Mouse (Mus musculus) embryonic facial prominence, embryonic 12.5 days (tissue): ENCODE results near the gene Arrdc2. TPM values are rescaled to one million over a fixed set of nuclear protein-coding genes. Genes with fewer than 3 reads are reported as not detected.
A peak's percentile ranks its signal among the peaks of the same experiment; 100 is the strongest.
"Not testable (repeated sequence)": the region's sequence is repeated elsewhere in the genome, so short reads cannot be mapped to it uniquely, and the experiment has no call there.

Source experiments
- ATAC-seq: fragments of 200-750 bp; cut with Nextera tagmentation; 2 replicates; pipeline ENCODE4 v1.8.0; 2017; ENCODE audit not compliant: insufficient number of reproducible peaks, insufficient read depth, low FRiP score, low TSS enrichment
- H3K27ac ChIP-seq: fragments of 300-500 bp; sonication (generic); 2 replicates; pipeline ENCODE4 v1.5.1; 2016; ENCODE audit warnings: mild to moderate bottlenecking
- H3K27me3 ChIP-seq: fragments of 300-500 bp; sonication (generic); 2 replicates; pipeline ENCODE4 v1.6.1; 2016; ENCODE audit warnings: mild to moderate bottlenecking, moderate library complexity
- H3K36me3 ChIP-seq: fragments of 300-500 bp; sonication (generic); 2 replicates; pipeline ENCODE4 v1.6.1; 2016; ENCODE audit warnings: mild to moderate bottlenecking
- H3K4me1 ChIP-seq: fragments of 300-500 bp; sonication (generic); 2 replicates; pipeline ENCODE4 v1.6.1; 2016
- H3K4me2 ChIP-seq: fragments of 300-500 bp; sonication (generic); replicated peaks from 2 replicates; pipeline ENCODE4 v1.6.1; 2016; ENCODE audit warnings: mild to moderate bottlenecking, moderate library complexity
- H3K4me3 ChIP-seq: fragments of 300-500 bp; sonication (generic); 2 replicates; pipeline ENCODE4 v1.5.1; 2016; ENCODE audit warnings: mild to moderate bottlenecking
- H3K9ac ChIP-seq: fragments of 300-500 bp; sonication (generic); 2 replicates; pipeline ENCODE4 v1.6.1; 2016; ENCODE audit warnings: mild to moderate bottlenecking, moderate library complexity
- H3K9me3 ChIP-seq: fragments of 300-500 bp; sonication (generic); 2 replicates; pipeline ENCODE4 v1.6.1; 2016; ENCODE audit warnings: mild to moderate bottlenecking, moderate library complexity
- WGBS: fragments of 180-500 bp; shearing (Covaris S2); methylation state at CpG from one replicate; pipeline ENCODE4 v1.1.7; 2016; 5-methylcytosine and 5-hydroxymethylcytosine counted together
- polyA plus RNA-seq: library from polyadenylated mRNA; unstranded; fragments of >200 nt; fragmentation: Nextera tagmentation; extraction: Ambion mirVana; gene quantifications from 2 replicates; pipeline ENCODE4 v1.2.1, GENCODE M21; 2016

Gene Arrdc2
- polyA plus RNA-seq, 1 experiment from 2014 or later, result 6.9 TPM

DNA sequence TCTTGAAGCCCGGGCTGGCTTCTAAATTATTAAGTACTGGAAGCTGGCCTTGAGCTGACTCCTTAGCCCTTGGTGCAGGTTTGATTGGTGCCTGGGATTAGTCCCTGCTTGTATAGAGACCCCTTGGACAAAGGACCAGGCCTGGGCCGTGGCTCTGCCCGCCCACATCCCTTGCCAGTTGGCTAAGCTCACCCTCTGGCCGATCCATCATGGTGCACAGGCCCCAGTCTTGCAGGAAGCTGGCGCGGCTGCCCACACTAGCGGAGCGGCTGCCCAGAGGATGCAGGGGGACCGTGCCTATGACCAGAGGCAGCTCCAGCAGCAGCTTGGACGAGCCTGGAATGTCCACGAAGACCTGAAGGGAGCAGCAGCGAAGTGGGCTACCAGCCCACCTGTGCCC is 2.9 kb downstream of the Arrdc2 start:
- Histone ChIP-seq H3K9ac (no peak overlapping the region), H3K36me3 (no peaks in the 10 kb centered on the region), H3K27me3 (no peaks in the 10 kb centered on the region; the same call in 1 of the 2 replicates), H3K4me1 (peaks cover 6% of the 10 kb centered on the region; the same call in 1 of the 2 replicates), H3K27ac (no peak overlapping the region), H3K9me3 (no peaks in the 10 kb centered on the region), H3K4me3 (no peak overlapping the region), H3K4me2 (no peak overlapping the region)
- no peak for ATAC-seq
- 87% methylated on average over 12 of the region's 12 CpGs for WGBS

DNA sequence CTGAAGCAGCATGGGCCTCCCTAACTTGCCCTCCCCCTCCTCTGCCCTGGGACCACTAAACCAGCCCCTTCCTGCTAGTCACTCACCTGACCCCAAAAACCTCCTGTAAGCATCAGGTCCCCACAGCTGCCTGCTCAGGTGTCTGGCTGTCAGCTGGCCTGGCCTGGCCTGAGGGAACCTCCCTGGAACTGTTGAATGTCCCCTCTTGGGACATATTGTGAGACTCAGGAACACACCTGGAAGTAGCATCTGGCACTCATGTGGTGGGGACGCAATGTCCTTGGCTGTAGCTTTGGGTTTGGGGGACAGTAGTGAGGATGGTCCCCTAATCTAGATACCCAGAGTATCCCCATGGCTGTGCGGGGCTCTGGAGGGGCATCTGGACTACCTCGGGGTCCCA is 5.4 kb downstream of the Arrdc2 start:
- Histone ChIP-seq H3K27ac (no peak overlapping the region), H3K27me3 (no peaks in the 10 kb centered on the region; the same call in 1 of the 2 replicates), H3K4me3 (no peak overlapping the region), H3K4me1 (peaks cover 6% of the 10 kb centered on the region; the same call in 1 of the 2 replicates), H3K36me3 (no peaks in the 10 kb centered on the region), H3K9ac (no peak overlapping the region), H3K9me3 (no peaks in the 10 kb centered on the region), H3K4me2 (no peak overlapping the region)
- WGBS, result 86% methylated on average over 3 of the region's 3 CpGs
- no peak for ATAC-seq

DNA sequence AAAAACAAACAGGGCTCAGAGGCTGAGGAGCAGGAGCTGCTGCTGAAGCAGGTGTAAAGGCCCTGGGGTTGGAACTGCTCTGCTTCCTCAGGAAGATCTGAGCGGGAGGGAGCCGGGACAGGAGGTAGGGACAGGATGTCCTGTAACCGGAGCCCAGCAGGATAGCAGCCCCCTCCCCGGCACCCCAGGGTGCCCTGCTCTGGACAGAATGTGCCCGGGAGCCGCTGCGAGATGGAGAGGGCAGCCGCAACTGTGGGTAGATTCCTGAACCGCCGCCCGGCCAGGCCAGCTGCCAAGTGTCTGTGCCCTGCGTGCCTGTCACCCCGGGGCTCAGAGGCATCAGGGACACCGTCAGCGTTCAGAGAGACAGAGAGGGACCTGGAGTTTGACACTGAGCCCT is 6.0 kb downstream of the Arrdc2 start:
- WGBS, result 46% methylated on average over 15 of the region's 15 CpGs
- peaks cover 4% of the 10 kb centered on the region; the same call in 1 of the 2 replicates for H3K4me1 ChIP-seq
- H3K4me3 ChIP-seq, result no peak overlapping the region
- no peak overlapping the region for H3K4me2 ChIP-seq
- H3K9ac ChIP-seq, result 0 out of 2 replicates have a peak overlapping the region, but pooled peaks have one; percentile 19
- H3K9me3 ChIP-seq, result no peaks in the 10 kb centered on the region
- no peak overlapping the region for H3K27ac ChIP-seq
- ATAC-seq, result no peak
- no peaks in the 10 kb centered on the region; the same call in 1 of the 2 replicates for H3K27me3 ChIP-seq
- no peaks in the 10 kb centered on the region for H3K36me3 ChIP-seq

DNA sequence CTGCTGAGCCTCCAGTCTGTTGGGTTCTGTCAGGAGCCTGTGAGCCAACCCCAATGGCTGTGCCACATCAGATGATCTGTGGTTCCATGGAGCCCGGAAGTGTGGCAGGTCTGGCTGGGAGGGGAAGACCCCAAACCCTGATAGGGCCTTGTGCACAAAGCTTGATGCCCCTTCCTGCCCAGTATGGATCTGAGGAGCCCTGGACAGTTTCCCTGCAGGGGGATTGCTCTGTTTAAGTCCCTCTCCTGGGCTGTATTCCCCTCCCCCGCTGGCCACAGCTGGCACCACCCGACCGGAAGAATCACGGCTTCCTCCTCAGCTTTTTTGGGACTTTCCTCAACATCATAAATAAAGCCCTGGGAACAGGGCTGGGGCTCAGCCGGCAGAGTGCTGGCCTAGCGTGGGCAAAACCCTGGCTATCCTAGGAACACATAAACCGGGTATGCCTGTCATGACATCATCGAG is 6.5 kb downstream of the Arrdc2 start:
- Histone ChIP-seq H3K4me2 (no peak overlapping the region), H3K9ac (0 out of 2 replicates have a peak overlapping the region, but pooled peaks have one; percentile 19), H3K27me3 (no peaks in the 10 kb centered on the region; the same call in 1 of the 2 replicates), H3K27ac (no peak overlapping the region), H3K36me3 (no peaks in the 10 kb centered on the region), H3K4me3 (no peak overlapping the region), H3K4me1 (peaks cover 2% of the 10 kb centered on the region; the same call in 1 of the 2 replicates), H3K9me3 (no peaks in the 10 kb centered on the region)
- ATAC-seq, result no peak
- WGBS, result 56% methylated on average over 9 of the region's 9 CpGs

DNA sequence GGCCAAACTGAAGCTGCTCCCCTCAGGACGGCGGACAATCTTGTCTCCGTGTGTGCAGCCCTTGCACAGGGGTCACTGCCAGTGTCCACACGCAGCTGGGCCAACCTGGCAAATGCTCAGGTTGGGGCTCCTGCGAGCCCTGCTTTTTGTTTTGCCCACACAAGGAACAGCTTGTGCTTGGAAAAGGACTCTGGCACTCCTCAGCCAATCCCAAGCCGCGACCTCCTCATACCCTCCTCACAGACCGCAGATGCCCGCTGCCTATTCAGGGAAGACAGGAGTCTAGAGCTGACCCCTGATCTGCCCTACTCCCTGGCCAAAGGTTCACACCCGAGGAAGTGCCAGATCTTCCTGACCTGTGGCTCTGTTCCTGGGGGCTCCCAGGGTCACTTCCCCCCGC is 7.1 kb downstream of the Arrdc2 start:
- Histone ChIP-seq H3K4me2 (no peak overlapping the region), H3K4me3 (no peak overlapping the region), H3K27me3 (no peaks in the 10 kb centered on the region; the same call in 1 of the 2 replicates), H3K4me1 (peaks cover 2% of the 10 kb centered on the region; the same call in 1 of the 2 replicates), H3K36me3 (no peaks in the 10 kb centered on the region), H3K9ac (no peak overlapping the region), H3K27ac (no peak overlapping the region), H3K9me3 (no peaks in the 10 kb centered on the region)
- ATAC-seq, result no peak
- 59% methylated on average over 11 of the region's 11 CpGs for WGBS

DNA sequence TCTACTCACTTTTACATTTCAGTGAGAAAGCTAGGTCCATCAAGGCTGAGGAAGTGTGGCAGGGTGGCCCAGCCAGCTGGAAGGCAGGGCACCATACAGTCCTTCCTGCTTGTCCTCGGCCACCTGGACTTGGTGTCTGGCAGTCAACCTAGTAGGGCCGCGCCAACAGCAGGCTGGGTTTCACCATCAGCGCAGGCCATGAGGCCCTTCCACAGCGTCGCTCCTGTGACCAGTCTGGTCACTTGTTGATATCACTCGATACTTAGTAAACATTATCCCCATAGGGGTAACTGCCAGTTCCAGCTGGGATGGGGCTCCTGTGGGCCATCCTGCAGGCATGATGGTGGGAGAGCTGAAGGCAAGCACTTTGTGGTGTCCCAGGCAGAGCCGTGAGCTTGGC is 8.0 kb downstream of the Arrdc2 start:
- Histone ChIP-seq H3K4me2 (no peak overlapping the region), H3K27ac (no peak overlapping the region), H3K9ac (no peak overlapping the region), H3K27me3 (no peaks in the 10 kb centered on the region; the same call in 1 of the 2 replicates), H3K4me1 (peaks cover 2% of the 10 kb centered on the region; the same call in 1 of the 2 replicates), H3K36me3 (no peaks in the 10 kb centered on the region), H3K4me3 (no peak overlapping the region), H3K9me3 (peaks cover 4% of the 10 kb centered on the region; the same call in 1 of the 2 replicates)
- 89% methylated on average over 8 of the region's 8 CpGs for WGBS
- ATAC-seq, result no peak

DNA sequence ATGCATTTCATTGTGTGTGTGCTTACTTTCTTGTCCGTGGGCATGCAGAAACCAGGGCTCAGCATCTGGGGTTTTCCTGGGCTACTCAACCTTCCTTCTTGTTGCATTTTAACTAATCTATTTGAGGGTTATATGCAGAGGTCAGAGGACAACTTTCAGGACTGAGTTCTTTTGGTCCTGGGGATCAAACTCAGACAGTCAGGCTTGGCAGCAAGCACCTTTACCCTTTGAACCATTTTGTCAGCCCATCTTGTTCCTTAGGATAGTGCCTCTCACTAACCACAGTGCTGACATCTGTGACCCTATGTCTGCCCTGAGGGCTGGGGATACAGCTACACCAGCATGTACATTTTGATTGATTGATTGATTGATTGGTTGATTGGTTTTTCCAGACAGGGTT is 11.7 kb downstream of the Arrdc2 start:
- Histone ChIP-seq H3K9ac (no peak overlapping the region), H3K9me3 (peaks cover 4% of the 10 kb centered on the region; the same call in 1 of the 2 replicates), H3K27me3 (no peaks in the 10 kb centered on the region), H3K4me2 (no peak overlapping the region), H3K4me1 (0 out of 2 replicates have a peak, but pooled peaks cover 2% of the 10 kb centered on the region), H3K27ac (no peak overlapping the region), H3K36me3 (no peaks in the 10 kb centered on the region), H3K4me3 (no peak overlapping the region)
- 88% methylated on average over 1 of the region's 1 CpGs for WGBS
- ATAC-seq, result no peak

DNA sequence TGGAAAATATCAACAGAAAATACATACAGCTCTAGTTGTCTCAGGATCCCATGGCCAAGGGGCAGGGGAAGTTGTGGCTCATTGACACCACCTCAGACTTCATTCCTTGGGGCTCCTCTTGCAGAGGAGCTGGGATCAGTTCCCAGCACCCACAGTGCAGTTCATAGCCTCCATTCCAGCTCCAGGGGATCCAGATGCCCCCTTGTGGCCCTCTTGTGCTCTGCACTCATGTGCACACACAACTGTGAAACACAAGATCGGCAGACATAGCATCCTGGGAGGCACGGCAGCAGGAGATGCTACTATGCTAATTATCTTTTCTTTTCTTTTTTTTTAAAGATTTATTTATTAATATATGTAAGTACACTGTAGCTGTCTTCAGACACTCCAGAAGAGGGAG is 12.5 kb downstream of the Arrdc2 start:
- H3K9me3 ChIP-seq, result peaks cover 4% of the 10 kb centered on the region; the same call in 1 of the 2 replicates
- no peak overlapping the region for H3K4me2 ChIP-seq
- H3K4me1 ChIP-seq, result no peaks in the 10 kb centered on the region
- ATAC-seq, result no peak
- no peaks in the 10 kb centered on the region for H3K27me3 ChIP-seq
- H3K4me3 ChIP-seq, result no peak overlapping the region
- no peak overlapping the region for H3K27ac ChIP-seq
- no peak overlapping the region for H3K9ac ChIP-seq
- WGBS, result 94% methylated on average over 2 of the region's 2 CpGs
- H3K36me3 ChIP-seq, result no peaks in the 10 kb centered on the region

DNA sequence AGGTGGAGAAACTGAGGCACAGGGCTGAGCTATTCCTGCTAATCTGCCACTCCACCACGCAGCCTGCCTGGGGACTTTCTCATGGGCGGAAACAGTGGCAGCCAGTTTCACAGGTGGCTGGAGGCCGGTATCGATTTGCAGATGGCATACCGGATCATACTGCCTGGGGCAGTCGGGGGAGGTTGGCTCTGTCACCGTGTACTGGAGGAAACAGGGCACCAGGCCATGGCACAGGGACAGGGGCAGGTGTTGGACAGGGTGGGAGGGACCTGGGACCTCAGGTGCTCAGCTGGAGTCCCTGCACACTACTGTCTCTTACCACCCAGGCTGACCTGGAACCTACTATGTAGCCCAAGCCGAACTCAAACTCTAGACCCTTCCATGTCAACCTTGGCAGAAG is 13.7 kb downstream of the Arrdc2 start:
- no peak for ATAC-seq
- H3K27ac ChIP-seq, result no peak overlapping the region
- no peak overlapping the region for H3K4me3 ChIP-seq
- H3K9ac ChIP-seq, result no peak overlapping the region
- no peaks in the 10 kb centered on the region for H3K4me1 ChIP-seq
- 77% methylated on average over 8 of the region's 8 CpGs for WGBS
- H3K9me3 ChIP-seq, result peaks cover 4% of the 10 kb centered on the region; the same call in 1 of the 2 replicates
- H3K36me3 ChIP-seq, result no peaks in the 10 kb centered on the region
- peaks cover 3% of the 10 kb centered on the region; the same call in 1 of the 2 replicates for H3K27me3 ChIP-seq
- no peak overlapping the region for H3K4me2 ChIP-seq

DNA sequence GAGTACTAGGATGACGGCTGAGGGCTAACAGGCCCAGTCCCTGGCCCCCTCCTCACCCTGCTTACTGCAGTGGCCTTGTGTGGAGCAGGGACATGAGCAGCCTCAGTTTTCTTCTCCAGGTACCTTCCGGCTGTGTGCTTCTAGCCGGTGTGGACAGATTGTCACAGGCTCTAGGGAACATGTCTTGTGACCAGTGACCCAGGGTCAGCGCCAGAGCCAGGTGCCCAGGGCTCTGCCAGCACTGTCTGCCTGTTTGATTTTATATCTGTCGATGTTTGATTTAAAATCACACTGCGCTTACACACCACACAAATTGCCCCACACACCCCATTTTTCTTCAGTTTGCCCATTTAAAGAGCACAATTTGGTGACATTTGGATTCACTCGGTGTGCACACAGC is 15.7 kb downstream of the Arrdc2 start:
- Histone ChIP-seq H3K27me3 (peaks cover 23% of the 10 kb centered on the region; the same call in 1 of the 2 replicates), H3K9ac (no peak overlapping the region), H3K36me3 (no peaks in the 10 kb centered on the region), H3K4me3 (no peak overlapping the region), H3K4me2 (no peak overlapping the region), H3K27ac (no peak overlapping the region), H3K9me3 (peaks cover 13% of the 10 kb centered on the region), H3K4me1 (0 out of 2 replicates have a peak, but pooled peaks cover 2% of the 10 kb centered on the region)
- WGBS, result 79% methylated on average over 7 of the region's 7 CpGs
- ATAC-seq, result no peak

DNA sequence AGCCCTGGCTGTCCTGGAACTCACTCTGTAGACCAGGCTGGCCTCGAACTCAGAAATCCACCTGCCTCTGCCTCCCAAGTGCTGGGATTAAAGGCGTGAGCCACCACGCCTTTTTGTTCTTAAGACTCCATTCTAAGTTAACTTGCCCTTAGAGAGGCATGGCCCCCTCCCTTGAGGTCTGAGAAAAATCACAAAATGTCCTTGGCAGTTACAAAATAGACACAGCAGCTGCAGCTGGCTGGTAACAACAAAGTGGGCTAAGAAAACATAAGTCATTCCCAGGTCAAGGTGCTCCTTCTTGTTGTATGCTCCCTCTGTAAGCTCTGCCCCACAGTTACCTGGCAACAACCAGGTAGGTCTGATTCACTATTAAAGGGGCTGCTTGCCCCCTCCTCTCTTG is 16.9 kb downstream of the Arrdc2 start:
- H3K9ac ChIP-seq, ATAC-seq, H3K4me2 ChIP-seq, H3K4me3 ChIP-seq, H3K4me1 ChIP-seq, H3K27ac ChIP-seq, H3K36me3 ChIP-seq: not testable (repeated sequence)
- H3K27me3 ChIP-seq, result peaks cover 26% of the 10 kb centered on the region
- 85% methylated on average over 3 of the region's 3 CpGs for WGBS
- peaks cover 18% of the 10 kb centered on the region for H3K9me3 ChIP-seq

DNA sequence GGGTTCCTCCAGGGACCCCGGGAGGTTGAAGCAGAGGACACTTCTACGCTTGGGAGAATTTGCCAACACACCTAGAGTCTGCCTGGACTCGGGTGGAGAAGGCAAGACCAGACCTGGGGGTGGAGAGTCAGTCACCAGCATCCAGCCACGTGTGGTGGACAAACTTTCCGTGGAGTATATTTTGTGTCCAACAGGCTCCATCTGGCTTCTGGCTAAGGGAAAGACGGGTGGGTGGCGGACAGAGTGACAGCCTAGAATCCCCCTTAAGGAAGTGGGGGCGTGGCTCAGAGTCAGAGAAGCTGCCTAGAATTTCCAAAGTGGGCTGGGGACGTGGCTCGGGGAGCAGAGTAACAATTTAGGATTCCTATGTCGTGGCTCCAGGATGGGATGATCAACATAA is 17.5 kb downstream of the Arrdc2 start:
- no peak overlapping the region for H3K27ac ChIP-seq
- no peak overlapping the region for H3K4me3 ChIP-seq
- H3K4me2 ChIP-seq, result no peak overlapping the region
- ATAC-seq, result no peak
- H3K36me3 ChIP-seq, result no peaks in the 10 kb centered on the region
- peaks cover 17% of the 10 kb centered on the region for H3K9me3 ChIP-seq
- peaks cover 32% of the 10 kb centered on the region for H3K27me3 ChIP-seq
- peaks cover 3% of the 10 kb centered on the region; the same call in 1 of the 2 replicates for H3K4me1 ChIP-seq
- H3K9ac ChIP-seq, result no peak overlapping the region
- 44% methylated on average over 11 of the region's 11 CpGs for WGBS
